Mouse (Mus musculus) bone marrow macrophage, adult 2 months (primary cell): ENCODE results near the gene Rbms2.

ENCODE experiments used
- CTCF ChIP-seq: IDR thresholded peaks from 2 replicates; pipeline ENCODE4 v1.5.1; 2012; ENCODE audit warnings: low read depth, mild to moderate bottlenecking, low read length, moderate library complexity
- POLR2A ChIP-seq: IDR thresholded peaks from 2 replicates; pipeline ENCODE4 v1.6.1; 2012; ENCODE audit warnings: mild to moderate bottlenecking, low read depth, low read length, borderline replicate concordance

DNA sequence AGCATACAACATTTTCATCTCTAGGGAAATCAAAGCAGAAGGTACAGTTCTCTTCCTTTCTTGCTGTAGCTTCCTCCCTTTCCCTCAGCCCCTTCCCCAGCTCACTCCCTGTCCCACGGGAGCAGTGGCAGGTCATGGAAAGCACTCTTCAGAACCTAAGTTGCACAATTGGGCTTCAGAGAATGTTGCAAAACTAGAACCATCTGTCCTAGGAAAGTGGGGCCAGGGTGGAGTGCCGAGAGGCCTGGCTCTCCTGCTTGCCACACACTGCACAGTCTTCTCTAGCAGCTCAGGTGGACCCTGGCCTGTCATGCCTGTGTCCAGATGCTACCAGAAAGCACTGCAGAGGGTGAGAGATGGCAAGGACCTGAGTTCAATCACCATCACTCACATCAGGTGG, 35.1 kb downstream of the Rbms2 start:
- TF ChIP-seq CTCF (no peak), POLR2A (no peak)
